Mouse (Mus musculus): ENCODE results near the gene Pdia3. TPM values are rescaled to one million over a fixed set of nuclear protein-coding genes. Genes with fewer than 3 reads are reported as not detected.
"Not testable (repeated sequence)": the region's sequence is repeated elsewhere in the genome, so short reads cannot be mapped to it uniquely, and the experiment has no call there.

The Pdia3 gene
- 339 and 411 TPM in 2 replicates for polyA plus RNA-seq (2014; fragmentation: Nextera tagmentation; extraction: Ambion mirVana)

DNA sequence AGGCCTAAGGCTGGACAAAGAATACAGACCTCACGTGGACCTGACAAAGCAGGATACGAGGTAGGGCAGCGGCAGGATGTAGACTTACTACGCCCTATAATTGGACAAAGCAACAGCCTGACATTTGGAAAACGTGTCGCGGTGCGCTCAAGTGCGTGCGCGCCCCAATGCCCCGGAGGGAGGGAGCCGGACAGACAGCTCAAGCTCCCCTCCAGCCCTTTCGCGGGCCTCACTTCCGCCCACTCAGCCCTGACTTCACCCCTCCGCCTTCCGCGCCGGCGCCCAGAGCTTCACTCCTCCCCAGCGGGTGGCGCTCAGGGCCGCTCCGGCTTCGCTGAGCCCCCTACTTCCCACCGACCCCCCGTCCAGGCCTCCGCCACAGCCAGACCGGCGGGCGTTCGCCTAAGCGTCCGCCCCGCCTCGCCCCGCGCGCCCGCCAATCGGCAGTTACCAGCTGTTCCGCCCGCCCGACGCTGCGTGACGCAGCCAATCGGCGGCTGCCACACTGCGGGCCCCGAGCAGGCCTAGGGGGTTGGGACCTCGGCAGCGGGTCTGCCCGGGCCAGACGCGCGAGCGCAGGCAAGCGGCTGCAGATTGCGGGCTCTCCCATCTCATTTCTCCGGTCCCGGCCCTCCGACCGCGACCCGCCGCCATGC lies at the start of gene Pdia3, which contains the start of gene Catsper2:
Gene Pdia3 (plus strand): TSS at position 389 of the 656 bp plus-strand sequence.
Gene Catsper2 (minus strand): TSS at position 406 of the 656 bp plus-strand sequence.
- Histone ChIP-seq H3K27me3 (ENCODE audit: control insufficient read depth, insufficient read depth, low read length) (no peaks in the 10 kb centered on the region), H3K36me3 (ENCODE audit: control insufficient read depth, insufficient read depth, low read length) (peaks cover 31% of the 10 kb centered on the region), H3K9me3 (ENCODE audit: control insufficient read depth, low read length) (no peaks in the 10 kb centered on the region), H3K4me3 (ENCODE audit: control insufficient read depth in 1 of 2, insufficient read depth in 1 of 2, low read depth in 1 of 2, low read length in 2 of 2) (peak within 1 kb of the TSS; percentile 67 to 100), H3K4me1 (ENCODE audit: control insufficient read depth in 2 of 2, insufficient read depth in 2 of 2, low read length in 2 of 2) (peaks cover 4 to 23% of the 10 kb centered on the region in 2 experiments), H3K9ac (ENCODE audit: low read length) (peak within 1 kb of the TSS; percentile 100), H3K4me2 (ENCODE audit: low read length) (peak within 1 kb of the TSS; percentile 74), H3K27ac (replicated peaks in 1 of 2; ENCODE audit: control insufficient read depth in 1 of 2, insufficient read depth in 1 of 2, low read depth in 2 of 2, low read length in 2 of 2) (peak within 1 kb of the TSS; percentile 92 to 99)
- WGBS = under 1% methylated on average over 66 of the region's 68 CpGs
- ATAC-seq (ENCODE audit: insufficient number of reproducible peaks, insufficient read depth, low FRiP score, low read depth) = peak; percentile 99

DNA sequence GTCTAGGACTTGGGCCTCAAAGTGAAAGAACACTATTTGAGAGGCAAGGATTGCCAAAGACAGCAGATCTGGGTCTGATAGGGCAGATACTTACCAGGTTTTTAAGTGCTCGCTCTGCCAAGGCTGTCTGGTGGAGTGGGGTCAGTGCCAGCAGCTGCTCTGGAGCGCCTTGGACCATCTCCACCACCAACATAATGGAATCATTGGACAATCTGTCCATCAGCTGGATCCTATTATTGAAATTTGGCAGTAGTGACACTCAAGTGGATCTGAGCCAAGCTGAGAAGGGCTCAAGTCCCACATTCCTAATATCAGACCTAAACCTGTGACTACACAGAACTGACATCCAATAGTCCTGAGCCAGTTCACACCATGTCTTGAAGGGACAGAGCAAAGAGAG lies 44.7 kb upstream of the Pdia3 start:
- no peak overlapping the region for H3K27ac ChIP-seq (replicated peaks in 1 of 2; ENCODE audit: control insufficient read depth in 1 of 2, insufficient read depth in 1 of 2, low read depth in 2 of 2, low read length in 2 of 2)
- WGBS = 71% methylated on average over 2 of the region's 2 CpGs
- H3K4me3 ChIP-seq (ENCODE audit: control insufficient read depth in 1 of 2, insufficient read depth in 1 of 2, low read depth in 1 of 2, low read length in 2 of 2) = no peak overlapping the region
- no peaks in the 10 kb centered on the region for H3K36me3 ChIP-seq (ENCODE audit: control insufficient read depth, insufficient read depth, low read length)
- no peak overlapping the region for H3K4me2 ChIP-seq (ENCODE audit: low read length)
- H3K9me3 ChIP-seq (ENCODE audit: control insufficient read depth, low read length) = no peaks in the 10 kb centered on the region
- no peak overlapping the region for H3K9ac ChIP-seq (ENCODE audit: low read length)
- H3K27me3 ChIP-seq (ENCODE audit: control insufficient read depth, insufficient read depth, low read length) = no peaks in the 10 kb centered on the region
- ATAC-seq (ENCODE audit: insufficient number of reproducible peaks, insufficient read depth, low FRiP score, low read depth) = no peak
- no peaks in the 10 kb centered on the region; a peak in 1 of 4 replicates for H3K4me1 ChIP-seq (ENCODE audit: control insufficient read depth in 2 of 2, insufficient read depth in 2 of 2, low read length in 2 of 2)

DNA sequence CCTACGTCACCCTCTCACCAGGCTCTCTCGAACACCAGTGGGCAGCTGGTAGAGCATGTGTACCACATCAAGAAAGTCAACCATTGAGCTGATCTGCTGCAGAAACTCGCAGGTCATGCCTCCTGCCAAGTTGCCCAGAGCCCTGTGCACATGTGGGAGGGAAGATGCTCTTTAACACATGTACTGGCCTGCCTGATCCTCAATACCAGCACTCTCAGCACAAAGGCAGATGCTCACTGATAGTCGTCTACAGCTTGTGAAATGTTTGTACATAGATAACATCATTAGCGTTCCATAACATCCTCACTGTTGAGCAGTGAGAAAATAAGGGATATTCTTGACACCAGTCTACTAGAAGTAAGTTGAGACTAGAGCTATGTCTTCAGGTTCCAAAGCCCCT lies 42.7 kb upstream of the Pdia3 start:
- ATAC-seq (ENCODE audit: insufficient number of reproducible peaks, insufficient read depth, low FRiP score, low read depth) = no peak
- no peaks in the 10 kb centered on the region for H3K9me3 ChIP-seq (ENCODE audit: control insufficient read depth, low read length)

DNA sequence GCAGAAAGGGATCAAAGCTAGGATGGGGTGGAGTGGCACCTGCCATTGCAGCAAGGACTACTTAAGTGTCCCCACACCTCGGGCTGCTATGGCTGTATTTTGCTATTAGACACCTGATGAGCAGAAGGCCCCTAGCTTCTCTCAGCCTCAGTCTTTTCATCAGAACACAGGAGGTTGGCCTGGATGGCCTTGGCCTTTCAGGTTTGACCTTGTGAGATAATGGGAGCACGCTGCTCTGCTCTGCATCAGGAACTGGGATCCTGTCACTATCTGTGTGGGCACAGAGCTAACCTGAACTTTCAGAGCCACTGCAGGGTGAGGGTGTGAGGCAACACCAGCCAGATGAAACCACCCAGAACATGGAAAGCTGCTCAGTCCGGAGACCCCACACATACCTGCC lies 41.3 kb upstream of the Pdia3 start:
- WGBS = 47% methylated on average over 3 of the region's 3 CpGs
- H3K4me1 ChIP-seq (ENCODE audit: control insufficient read depth in 2 of 2, insufficient read depth in 2 of 2, low read length in 2 of 2) = no peaks in the 10 kb centered on the region; a peak in 1 of 4 replicates
- no peak overlapping the region for H3K4me3 ChIP-seq (ENCODE audit: control insufficient read depth in 1 of 2, insufficient read depth in 1 of 2, low read depth in 1 of 2, low read length in 2 of 2)
- no peak overlapping the region for H3K4me2 ChIP-seq (ENCODE audit: low read length)
- no peak overlapping the region for H3K27ac ChIP-seq (replicated peaks in 1 of 2; ENCODE audit: control insufficient read depth in 1 of 2, insufficient read depth in 1 of 2, low read depth in 2 of 2, low read length in 2 of 2)
- H3K36me3 ChIP-seq (ENCODE audit: control insufficient read depth, insufficient read depth, low read length) = no peaks in the 10 kb centered on the region
- no peaks in the 10 kb centered on the region for H3K9me3 ChIP-seq (ENCODE audit: control insufficient read depth, low read length)
- H3K27me3 ChIP-seq (ENCODE audit: control insufficient read depth, insufficient read depth, low read length) = no peaks in the 10 kb centered on the region
- no peak overlapping the region for H3K9ac ChIP-seq (ENCODE audit: low read length)
- no peak for ATAC-seq (ENCODE audit: insufficient number of reproducible peaks, insufficient read depth, low FRiP score, low read depth)

More for the DNA sequence above, 42.7 kb upstream of the Pdia3 start:
- no peak overlapping the region for H3K4me3 ChIP-seq (ENCODE audit: control insufficient read depth in 1 of 2, insufficient read depth in 1 of 2, low read depth in 1 of 2, low read length in 2 of 2)
- no peak overlapping the region for H3K27ac ChIP-seq (replicated peaks in 1 of 2; ENCODE audit: control insufficient read depth in 1 of 2, insufficient read depth in 1 of 2, low read depth in 2 of 2, low read length in 2 of 2)
- 84% methylated on average over 5 of the region's 5 CpGs for WGBS
- H3K9ac ChIP-seq (ENCODE audit: low read length) = no peak overlapping the region
- no peak overlapping the region for H3K4me2 ChIP-seq (ENCODE audit: low read length)
- H3K4me1 ChIP-seq (ENCODE audit: control insufficient read depth in 2 of 2, insufficient read depth in 2 of 2, low read length in 2 of 2) = no peaks in the 10 kb centered on the region; a peak in 1 of 4 replicates
- no peaks in the 10 kb centered on the region for H3K27me3 ChIP-seq (ENCODE audit: control insufficient read depth, insufficient read depth, low read length)
- H3K36me3 ChIP-seq (ENCODE audit: control insufficient read depth, insufficient read depth, low read length) = no peaks in the 10 kb centered on the region

DNA sequence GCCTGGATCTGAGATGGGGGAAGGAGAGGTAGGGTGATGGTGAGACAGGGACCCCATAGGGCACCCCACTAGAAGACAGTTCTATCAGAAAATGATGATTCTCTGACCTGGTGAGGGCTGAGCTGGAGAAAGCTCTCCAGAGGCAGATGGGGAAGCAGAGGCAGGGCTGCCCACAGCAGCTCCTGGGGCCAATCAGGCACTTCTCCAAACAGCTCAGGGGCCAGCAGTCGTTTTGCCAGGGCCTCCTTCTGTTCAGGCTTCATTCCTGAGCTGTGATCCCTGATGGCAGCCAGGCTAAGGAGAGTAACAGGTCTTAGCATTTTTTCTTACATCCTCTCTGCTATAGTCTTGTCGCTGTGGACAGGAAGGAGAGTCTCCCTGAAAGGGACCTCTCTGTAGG lies 38.8 kb upstream of the Pdia3 start:
- Histone ChIP-seq H3K4me3 (ENCODE audit: control insufficient read depth in 1 of 2, insufficient read depth in 1 of 2, low read depth in 1 of 2, low read length in 2 of 2) (no peak overlapping the region), H3K4me2 (ENCODE audit: low read length) (no peak overlapping the region), H3K4me1 (ENCODE audit: control insufficient read depth in 2 of 2, insufficient read depth in 2 of 2, low read length in 2 of 2) (no peaks in the 10 kb centered on the region; a peak in 1 of 4 replicates), H3K9ac (ENCODE audit: low read length) (no peak overlapping the region), H3K27ac (replicated peaks in 1 of 2; ENCODE audit: control insufficient read depth in 1 of 2, insufficient read depth in 1 of 2, low read depth in 2 of 2, low read length in 2 of 2) (no peak overlapping the region), H3K36me3 (ENCODE audit: control insufficient read depth, insufficient read depth, low read length) (no peaks in the 10 kb centered on the region), H3K27me3 (ENCODE audit: control insufficient read depth, insufficient read depth, low read length) (no peaks in the 10 kb centered on the region), H3K9me3 (ENCODE audit: control insufficient read depth, low read length) (no peaks in the 10 kb centered on the region)
- ATAC-seq (ENCODE audit: insufficient number of reproducible peaks, insufficient read depth, low FRiP score, low read depth) = no peak
- 58% methylated on average over 2 of the region's 2 CpGs for WGBS

DNA sequence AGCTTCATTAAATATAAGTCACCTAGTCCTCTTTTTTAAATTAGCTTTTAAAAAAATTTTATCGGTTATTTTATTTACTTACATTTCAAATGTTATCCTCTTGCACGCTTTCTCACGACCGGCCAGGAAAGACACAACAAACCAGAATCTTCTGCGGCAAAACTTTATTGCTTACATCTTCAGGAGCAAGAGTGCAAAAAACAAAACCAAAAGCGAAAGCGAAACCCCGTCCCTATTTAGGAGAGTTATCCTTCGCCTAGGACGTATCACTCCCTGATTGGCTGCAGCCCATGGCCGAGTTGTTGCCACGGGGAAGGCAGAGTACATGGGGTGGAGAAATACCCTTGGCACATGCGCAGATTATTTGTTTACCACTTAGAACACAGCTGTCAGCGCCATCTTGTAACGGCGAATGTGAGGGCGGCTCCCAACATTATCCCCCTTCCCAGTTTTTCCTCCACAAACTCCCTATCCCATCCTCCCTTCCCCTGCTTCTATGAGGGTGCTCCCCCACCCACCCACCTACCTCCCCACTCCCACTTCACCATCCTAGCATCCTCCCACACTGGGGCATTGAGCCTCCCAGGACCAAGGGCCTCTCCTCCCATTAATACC lies 26.5 kb upstream of the Pdia3 start, which contains the start of gene Strc:
Gene Strc (minus strand): TSS at position 208 of the 615 bp plus-strand sequence.
- H3K4me3 ChIP-seq (ENCODE audit: control insufficient read depth in 1 of 2, insufficient read depth in 1 of 2, low read depth in 1 of 2, low read length in 2 of 2); H3K9me3 ChIP-seq (ENCODE audit: control insufficient read depth, low read length); ATAC-seq (ENCODE audit: insufficient number of reproducible peaks, insufficient read depth, low FRiP score, low read depth); H3K36me3 ChIP-seq (ENCODE audit: control insufficient read depth, insufficient read depth, low read length); H3K4me2 ChIP-seq (ENCODE audit: low read length); H3K27me3 ChIP-seq (ENCODE audit: control insufficient read depth, insufficient read depth, low read length); H3K4me1 ChIP-seq (ENCODE audit: control insufficient read depth in 2 of 2, insufficient read depth in 2 of 2, low read length in 2 of 2); H3K9ac ChIP-seq (ENCODE audit: low read length); H3K27ac ChIP-seq (replicated peaks in 1 of 2; ENCODE audit: control insufficient read depth in 1 of 2, insufficient read depth in 1 of 2, low read depth in 2 of 2, low read length in 2 of 2): not testable (repeated sequence)
- 94% methylated on average over 15 of the region's 17 CpGs for WGBS

DNA sequence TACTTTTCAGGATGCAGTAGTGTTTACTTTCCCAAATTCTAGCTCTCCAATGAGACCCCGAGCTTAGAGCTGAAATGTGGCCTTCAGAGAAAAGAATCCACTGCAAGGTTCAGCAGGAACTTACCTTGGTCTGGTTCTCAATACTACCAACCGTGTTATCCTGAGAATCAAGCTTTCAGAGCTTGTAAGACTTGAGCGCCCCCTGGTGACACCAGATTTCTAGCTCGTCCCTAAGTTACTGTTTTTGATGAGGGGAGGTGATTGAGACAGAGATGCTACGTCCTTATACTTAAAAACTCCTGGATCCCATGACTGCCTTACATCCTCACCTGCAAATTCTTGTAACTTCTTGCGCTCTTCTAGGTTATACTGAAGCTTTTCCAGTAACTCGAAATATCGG lies 17.0 kb upstream of the Pdia3 start:
- no peak overlapping the region for H3K4me3 ChIP-seq (ENCODE audit: control insufficient read depth in 1 of 2, insufficient read depth in 1 of 2, low read depth in 1 of 2, low read length in 2 of 2)
- no peaks in the 10 kb centered on the region for H3K27me3 ChIP-seq (ENCODE audit: control insufficient read depth, insufficient read depth, low read length)
- H3K4me1 ChIP-seq (ENCODE audit: control insufficient read depth in 2 of 2, insufficient read depth in 2 of 2, low read length in 2 of 2) = no peaks in the 10 kb centered on the region
- H3K27ac ChIP-seq (replicated peaks in 1 of 2; ENCODE audit: control insufficient read depth in 1 of 2, insufficient read depth in 1 of 2, low read depth in 2 of 2, low read length in 2 of 2) = no peak overlapping the region
- 16% methylated on average over 8 of the region's 8 CpGs for WGBS
- no peak overlapping the region for H3K9ac ChIP-seq (ENCODE audit: low read length)
- H3K36me3 ChIP-seq (ENCODE audit: control insufficient read depth, insufficient read depth, low read length) = no peaks in the 10 kb centered on the region
- no peak for ATAC-seq (ENCODE audit: insufficient number of reproducible peaks, insufficient read depth, low FRiP score, low read depth)
- no peaks in the 10 kb centered on the region for H3K9me3 ChIP-seq (ENCODE audit: control insufficient read depth, low read length)
- H3K4me2 ChIP-seq (ENCODE audit: low read length) = no peak overlapping the region

Measured in heart, embryonic 14.5 days (tissue).